Mouse (Mus musculus) left cerebral cortex, postnatal 14 days (tissue): ENCODE data around the gene P2ry6. TPM values are rescaled to one million over a fixed set of nuclear protein-coding genes. Genes with fewer than 3 reads are reported as not detected.
A peak's percentile ranks its signal among the peaks of the same experiment; 100 is the strongest.

Source experiments
- DNase-seq, 2 experiments: peaks; one replicate each; pipeline ENCODE4 v3.0.0; 2021 to 2022; ENCODE audit warnings: low spot score in 2 of 2, mixed read lengths in 1 of 2
- intact Hi-C: fragments of 180-260 bp; cut with DNase I; formaldehyde crosslinking; loops from one replicate; pipeline ENCODE4 v1.15.1; 2025
- total RNA-seq, 2 experiments: library from RNA; stranded (reverse); gene quantifications; 2 replicates each; pipeline ENCODE4 v1.2.3; 2021

Gene P2ry6
- total RNA-seq, 2 experiments from 2014 or later: 4.2 to 4.3 TPM

DNA sequence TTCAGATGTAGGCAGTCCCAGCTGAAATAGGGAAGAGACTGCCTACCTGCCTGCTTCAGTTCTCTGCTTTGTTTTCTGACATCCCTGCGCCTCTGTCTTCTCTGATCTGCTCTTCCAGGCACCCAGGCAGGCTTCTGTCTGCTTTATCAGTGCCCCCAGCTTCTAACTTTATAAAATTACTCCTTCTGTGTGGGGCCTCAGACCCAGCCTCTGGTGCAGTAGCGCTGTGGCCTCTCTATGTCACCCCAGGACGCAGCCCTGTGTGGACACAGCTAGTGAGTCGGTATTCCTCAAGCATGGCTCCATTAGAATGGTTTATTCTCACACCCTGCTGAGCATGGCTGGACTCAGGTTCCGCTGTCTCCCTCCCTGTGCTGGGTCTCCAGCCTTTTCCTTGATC is 24.4 kb downstream of the P2ry6 start:
- intact Hi-C loops: no loop called here
- DNase-seq: no peak

DNA sequence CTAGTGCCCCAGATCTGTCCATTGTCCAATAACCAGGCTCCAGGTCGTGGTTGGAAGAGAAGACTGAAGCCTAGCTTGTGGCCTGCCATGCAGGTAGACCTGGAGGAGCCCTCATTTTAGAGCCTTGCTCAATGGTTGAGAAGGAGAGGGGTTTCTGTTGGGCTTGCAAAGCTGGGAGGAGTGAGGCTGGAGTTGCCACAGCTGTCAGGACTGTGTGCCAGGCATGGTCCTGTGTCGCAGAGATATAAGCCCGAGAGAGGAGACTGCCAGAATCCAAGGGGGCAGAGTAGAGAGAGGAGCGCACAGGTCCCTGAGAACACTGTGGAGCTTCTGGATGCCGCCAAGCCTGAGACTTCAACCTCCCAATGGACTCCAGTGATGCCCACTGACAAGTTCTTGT is 29.7 kb downstream of the P2ry6 start:
- intact Hi-C loops: loop anchor here (10.0 kb wide), 1 partner anchor 110 kb away; no protein-coding TSS in a partner anchor
- no peak for DNase-seq

DNA sequence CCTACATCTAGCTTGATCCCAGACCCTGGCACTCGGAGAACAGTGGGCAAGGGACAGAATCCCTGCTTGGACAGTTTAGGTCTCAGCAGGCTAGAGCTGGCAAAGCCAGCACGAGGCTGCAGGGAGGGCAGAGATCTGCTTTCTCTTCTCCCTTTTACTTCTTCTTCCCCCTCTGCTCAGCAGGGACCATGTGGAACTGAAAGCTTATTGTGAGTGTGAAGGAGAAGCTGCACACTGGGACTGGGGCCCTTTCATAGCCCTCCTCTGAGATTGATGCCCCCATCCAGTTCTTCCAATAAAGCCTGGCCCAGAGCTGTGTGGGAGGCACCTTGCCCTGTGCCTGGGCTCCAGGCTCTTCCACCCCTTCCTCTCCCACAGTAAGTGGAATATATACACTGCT is 30.1 kb downstream of the P2ry6 start:
- no peak for DNase-seq
- intact Hi-C loops: loop anchor here (10.0 kb wide), 1 partner anchor 110 kb away; no protein-coding TSS in a partner anchor

DNA sequence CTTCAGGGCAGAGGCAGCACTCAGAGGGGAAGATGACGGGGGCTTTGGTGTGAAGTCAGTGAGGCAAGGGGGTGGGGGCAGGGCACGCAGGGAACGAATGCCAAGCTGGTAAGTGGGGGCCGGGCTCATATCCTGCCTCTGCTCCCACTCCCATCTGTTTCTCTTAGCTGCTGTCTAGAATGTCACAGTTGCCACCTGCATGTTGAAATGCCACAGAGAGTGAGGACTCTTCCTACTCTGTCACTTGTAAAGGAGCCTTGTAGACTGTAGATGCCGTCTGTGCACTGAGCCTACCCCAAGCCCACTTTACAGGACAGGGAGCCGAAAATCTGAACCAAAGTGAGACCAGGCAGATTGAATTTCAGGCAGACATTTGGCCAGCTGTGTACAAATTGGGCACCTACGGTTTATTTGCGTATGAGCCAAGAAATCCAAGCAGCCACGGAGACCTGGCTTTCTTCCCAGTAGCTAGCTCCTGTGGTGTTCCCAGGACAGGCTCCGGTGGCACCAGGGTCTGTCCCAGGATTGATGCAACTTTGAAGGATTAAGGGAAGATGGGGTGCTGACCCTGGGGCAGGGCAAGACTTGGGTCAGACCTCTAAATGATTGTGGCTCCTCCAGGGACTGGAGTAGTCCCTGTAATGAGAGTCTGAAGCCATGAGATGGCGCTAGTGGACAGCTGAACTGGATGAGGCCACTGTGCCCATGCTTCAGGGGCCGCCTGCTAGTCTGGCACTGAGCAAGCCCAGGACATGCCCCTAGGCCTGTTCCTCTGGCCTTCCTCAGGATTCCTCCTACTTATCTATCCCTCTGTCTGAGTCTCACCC is 31.4 kb downstream of the P2ry6 start:
- intact Hi-C loops: loop anchor here (10.0 kb wide), 1 partner anchor 112 kb away; no protein-coding TSS in a partner anchor
- peak; percentile 71 to 80 for DNase-seq

DNA sequence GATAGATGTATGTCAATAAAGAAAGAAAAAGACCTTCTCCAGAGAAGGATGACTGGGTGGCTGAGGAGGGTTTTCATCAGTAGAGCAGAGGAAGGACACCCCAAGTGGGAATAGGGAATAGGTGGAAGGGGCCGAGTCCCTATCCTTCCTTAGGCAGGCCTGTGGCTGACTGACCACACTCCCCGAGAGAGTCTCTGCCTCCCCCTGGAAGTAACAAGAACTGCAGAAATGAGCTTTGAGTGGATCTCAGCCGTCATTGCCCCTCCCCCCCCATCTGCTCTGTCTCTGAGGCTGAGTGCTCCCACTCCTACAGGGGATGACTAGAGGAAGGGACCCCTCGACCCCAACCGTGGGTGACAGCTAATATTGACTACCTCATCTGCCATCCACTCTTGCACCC is 33.3 kb downstream of the P2ry6 start:
- intact Hi-C loops: loop anchor here (10.0 kb wide), 1 partner anchor 114 kb away; no protein-coding TSS in a partner anchor
- DNase-seq: no peak

DNA sequence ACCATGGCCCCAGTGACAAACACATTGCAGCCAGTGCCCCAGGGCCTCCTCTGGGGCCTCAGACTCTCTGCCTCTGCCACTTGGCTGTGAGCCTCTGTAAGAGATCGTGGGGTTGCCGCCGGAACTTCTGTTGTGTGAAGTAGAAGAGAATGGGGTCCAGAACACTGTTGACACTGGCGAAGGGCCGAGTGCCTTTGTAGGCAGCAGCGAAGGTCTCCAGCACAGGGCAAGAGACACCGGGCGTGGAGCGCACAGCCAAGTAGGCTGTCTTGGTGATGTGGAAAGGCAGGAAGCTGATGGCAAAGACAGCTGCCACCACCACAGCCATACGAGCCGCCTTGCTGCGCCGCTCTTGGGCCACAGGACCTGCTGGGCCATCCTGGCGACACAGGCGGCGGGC is 36.3 kb downstream of the P2ry6 start:
- intact Hi-C loops: no loop called here
- DNase-seq: no peak

DNA sequence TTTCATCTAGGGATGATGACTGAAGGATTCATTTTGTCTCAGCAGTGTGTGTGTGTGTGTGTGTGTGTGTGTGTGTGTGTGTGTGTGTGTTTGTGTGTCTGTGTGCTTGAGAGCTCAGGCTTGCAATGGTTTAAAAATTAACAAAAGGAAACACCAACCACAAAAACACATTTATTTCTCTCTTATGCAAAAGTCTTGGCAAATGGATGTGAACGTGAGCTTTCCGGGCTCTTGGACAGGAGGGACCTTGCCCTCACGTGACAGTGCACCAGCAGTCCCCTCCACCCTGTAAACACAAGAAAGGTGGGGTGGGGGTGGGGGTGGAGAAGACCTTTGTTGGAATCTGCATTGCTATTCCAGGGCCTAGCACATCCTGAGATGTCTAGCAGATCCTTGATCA is 37.0 kb downstream of the P2ry6 start:
- DNase-seq: no peak
- intact Hi-C loops: no loop called here

DNA sequence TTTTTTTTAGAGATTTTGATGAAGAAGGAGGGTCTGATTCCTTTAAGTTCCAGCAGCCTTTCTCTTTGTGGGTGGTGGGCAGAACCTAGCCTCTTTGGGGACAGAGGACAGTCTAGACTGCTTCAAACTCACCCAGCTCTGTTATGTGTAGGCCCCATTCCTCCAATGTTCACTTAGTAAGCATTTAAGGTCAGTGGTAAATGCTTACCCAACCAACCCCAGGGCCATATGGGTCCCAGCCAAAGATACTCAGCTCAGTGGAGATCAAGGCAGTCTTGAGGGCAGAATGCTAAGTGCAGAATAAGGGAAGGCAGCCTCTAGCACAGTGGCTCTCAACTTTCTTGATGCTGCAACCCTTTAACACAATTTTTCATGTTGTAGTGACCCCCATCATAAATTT is 40.9 kb downstream of the P2ry6 start:
- intact Hi-C loops: no loop called here
- DNase-seq: no peak

DNA sequence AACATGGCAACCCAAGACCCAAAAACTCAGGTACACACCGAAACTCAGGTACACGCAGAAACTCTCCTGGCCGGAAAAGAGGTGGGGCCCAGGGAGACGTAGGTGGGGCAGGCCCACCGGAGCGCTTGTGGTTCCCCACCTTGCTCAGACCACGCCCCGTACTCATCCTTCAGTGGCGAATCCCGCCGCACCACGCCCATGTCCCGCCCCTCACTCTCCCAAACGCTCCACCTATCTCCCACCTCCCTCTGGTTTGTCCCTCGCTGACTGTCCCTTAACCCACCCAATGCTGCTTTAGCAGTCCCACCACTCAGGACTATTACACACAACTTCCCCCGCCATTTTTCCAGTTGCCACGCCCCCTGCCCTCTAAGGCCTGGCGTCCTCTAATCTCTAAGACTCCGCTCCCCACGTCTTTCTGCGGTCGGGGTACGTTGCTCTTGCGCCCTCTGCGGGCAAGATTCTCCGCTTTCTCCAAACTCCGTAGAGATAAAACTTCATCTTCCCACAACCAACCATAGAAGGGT is 41.9 kb downstream of the P2ry6 start:
- intact Hi-C loops: loop anchor here (1.0 kb wide), 1 partner anchor 25 kb away; no protein-coding TSS in a partner anchor
- DNase-seq: peak; percentile 74 to 78

DNA sequence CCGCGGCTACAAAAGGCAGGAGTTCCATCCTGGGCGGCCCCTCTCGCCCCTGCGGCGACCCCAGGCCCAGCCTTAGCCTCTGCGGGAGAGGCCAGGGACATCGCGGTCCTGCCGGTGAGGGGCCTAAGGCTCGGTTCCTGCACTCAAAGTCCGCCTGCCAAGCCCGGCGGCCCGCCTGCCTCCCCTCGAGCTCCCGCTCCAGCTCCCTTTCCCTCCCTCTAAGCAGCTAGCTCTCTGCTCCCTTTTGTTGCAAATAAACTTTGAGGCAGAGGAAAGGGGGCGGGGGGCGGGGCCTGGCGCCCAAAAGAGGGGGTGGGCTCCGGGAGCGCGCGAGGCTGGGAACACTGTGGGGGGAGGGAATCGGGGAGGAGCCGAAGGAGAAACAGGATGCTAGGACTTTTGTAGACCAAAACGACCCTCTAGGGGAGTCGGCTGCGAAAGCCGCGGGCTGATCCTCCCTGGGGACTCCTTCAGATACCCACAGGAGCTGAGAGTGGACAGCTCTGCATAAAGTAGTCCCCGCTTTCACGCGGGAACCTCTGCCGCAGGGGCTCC is 42.4 kb downstream of the P2ry6 start, which contains the start of gene Arhgef17:
Arhgef17 (minus strand) TSS at position 182 of the 555 bp plus-strand sequence.
- intact Hi-C loops: loop anchor here (1.0 kb wide), 1 partner anchor 25 kb away; no protein-coding TSS in a partner anchor
- no peak for DNase-seq

DNA sequence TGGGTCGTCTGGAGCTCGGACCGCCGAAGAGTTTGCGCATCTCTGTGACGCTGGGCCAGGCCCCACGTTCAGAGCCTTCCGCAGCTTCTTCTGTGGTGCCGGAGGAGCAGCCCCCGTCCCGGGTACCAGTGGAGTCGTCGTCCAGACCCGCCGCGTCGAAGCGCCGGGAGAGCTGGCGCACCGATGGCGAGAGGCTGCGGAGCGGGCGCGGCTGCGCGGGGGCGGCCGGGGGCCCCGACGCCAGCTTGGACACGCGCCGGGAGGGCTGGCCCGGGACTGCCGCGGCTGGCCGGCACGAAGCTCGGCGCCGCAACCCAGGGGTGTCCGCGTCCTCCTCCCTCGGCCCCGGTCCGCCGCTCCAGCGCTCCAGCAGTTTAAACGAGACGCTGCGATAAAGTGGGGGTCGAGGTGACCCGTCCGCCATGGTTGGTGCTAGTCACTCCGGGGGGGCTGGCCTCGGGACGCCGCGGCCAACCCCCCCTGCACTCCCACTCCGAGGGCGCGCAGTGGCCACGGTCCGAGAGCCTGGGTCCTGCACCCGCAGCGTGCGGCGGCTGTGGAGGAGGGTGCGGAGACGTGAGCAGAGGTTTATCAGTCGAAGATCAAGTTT is 43.0 kb downstream of the P2ry6 start:
- intact Hi-C loops: no loop called here
- no peak for DNase-seq

DNA sequence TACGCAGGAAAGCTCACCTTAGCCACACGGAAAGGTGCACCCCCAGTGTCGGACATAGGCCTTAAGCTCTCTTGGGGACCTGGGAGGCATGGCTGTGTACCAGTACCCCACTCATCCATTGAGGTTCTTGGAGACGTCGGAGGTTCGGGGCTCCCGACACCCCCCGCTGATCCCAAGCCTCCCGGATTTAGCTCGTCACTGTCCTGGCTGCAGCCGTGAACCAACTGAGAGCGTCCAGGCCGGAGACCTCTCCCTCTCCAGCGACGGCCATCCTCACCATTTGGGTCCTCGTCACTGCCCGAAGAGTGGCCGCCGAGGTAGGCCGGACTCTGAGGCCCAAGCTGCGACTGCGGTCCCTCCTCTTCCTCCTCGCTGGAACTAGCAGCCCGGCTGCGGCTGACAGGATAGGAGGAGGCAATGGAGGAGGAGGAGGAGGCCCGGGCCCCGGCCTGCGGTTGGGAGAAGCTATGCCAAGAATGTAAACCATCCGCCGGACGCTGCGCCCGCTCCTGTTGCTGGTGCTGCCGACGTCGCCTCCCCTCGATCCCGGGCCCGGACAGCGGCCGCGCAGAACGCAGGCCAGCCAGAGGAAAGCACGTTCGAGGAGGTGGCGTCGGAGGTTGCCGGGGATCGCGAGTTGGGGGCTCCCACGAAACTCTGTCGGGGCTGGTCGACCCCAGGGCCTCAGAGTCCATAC is 43.7 kb downstream of the P2ry6 start:
- DNase-seq: no peak
- intact Hi-C loops: no loop called here

DNA sequence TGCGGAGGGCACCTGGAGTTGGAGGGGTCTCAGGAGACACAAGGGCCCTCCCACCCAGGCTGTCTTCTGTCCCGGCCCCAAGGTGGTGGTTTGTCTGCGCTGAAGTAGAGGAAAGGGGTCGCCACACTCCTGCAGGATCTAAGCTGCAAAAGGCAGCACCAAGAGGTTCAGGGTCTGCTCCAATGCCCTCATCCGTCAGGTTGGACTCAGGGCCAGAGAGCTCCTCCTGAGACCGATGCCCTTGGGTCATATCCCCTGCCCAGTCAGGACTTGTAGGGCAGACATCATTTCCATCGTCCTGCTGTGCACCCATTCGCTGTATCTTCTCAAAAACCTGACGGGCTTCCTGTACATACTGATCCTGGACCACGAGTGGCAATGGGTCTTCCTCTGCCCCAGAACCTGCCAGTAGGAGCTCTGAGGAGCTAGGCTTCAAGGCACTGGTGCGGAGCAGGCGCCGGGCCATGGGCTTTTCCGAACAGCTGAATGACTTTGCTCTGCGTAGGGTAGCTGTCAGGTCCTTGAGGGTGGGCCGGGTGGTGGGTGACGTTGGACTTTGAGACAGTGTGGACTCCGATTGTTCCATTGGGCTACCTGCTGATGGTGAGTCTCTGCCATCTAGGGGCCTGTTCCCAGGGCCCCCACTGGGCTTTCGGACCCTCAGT is 44.7 kb downstream of the P2ry6 start:
- intact Hi-C loops: no loop called here
- no peak for DNase-seq

DNA sequence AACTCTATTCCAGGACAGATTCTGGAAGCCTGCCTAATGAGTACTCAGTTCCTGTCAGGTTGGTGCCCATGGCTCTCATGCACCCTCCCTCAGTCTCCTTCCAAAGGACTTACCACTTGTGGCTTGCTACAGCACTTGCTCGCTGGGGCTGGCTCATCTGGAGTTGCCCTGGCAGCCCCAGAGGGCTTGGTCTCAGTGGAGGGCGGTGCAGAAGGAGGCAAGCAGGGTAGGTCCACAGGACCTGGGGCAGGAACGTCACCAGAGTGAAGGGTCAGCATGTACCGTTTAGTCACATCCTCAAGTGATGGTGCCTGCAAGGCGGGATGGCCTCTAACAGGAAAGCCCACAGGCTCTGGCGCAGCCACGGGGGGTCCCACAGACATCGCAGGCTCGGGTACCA is 46.0 kb downstream of the P2ry6 start:
- intact Hi-C loops: no loop called here
- no peak for DNase-seq

DNA sequence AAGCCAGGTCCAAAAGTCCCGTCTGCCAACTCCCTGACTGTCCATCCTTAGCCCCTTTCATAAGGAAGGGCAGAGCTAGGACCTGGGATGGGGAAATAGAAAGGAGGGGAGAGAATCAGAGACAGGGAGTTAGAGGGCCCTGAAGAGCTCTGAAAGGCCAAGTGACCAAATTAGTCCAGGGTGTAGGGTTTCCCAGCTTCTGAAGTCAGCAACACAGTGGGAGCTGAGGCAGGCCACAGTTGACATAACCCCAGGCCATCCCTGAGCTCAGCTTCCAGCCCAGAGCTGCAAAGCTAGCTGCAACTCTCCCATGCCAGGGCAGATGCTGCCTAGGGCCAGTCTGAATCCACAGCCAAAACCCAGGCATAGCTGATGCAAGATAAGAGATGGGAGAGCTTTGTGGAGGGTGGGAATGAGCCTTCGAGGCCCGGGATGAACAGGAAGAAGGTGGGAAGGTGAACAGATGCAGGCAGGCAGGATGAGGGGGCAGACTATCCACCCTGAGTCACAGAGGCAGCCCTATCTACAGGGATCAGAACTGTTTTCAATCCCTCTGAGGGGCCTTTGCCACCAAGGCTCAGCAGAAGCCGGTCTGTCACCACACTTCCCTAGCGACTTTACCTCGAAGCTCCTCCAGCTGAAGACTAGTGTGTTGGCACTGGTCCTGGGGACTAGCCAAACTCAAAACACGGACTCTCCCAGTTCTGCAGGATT is 47.0 kb downstream of the P2ry6 start:
- no peak for DNase-seq
- intact Hi-C loops: no loop called here

DNA sequence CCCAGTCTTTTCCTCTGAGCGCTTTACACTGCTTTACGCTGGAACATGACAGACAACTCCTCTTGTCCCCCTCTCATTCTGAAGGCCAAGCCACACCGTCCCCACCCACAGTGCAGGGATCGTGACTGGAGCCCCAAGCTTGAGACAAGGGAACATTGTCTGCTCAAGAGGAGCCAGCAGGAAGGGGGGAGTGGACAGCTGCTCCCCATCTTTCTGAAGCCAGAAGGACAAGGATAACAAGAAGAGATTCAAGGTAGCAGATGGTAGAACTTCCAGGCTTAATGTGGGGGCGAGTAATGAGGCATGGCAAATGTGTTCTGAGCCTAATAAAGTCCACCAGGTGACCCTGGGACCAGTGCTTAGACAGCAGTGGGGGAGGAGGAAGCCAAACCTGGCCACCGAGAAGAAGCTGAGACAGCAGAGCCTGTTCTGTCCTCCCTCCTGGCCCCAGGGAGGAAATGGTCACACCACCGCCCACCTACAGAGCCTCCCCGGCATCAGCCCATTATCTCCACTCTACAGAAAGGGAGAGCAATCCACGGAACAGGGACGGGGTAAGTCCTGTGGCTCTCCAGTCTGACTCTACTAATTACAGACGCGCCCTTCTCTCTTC is 48.0 kb downstream of the P2ry6 start:
- DNase-seq: peak in 1 of 2 experiments; percentile 48
- intact Hi-C loops: no loop called here

DNA sequence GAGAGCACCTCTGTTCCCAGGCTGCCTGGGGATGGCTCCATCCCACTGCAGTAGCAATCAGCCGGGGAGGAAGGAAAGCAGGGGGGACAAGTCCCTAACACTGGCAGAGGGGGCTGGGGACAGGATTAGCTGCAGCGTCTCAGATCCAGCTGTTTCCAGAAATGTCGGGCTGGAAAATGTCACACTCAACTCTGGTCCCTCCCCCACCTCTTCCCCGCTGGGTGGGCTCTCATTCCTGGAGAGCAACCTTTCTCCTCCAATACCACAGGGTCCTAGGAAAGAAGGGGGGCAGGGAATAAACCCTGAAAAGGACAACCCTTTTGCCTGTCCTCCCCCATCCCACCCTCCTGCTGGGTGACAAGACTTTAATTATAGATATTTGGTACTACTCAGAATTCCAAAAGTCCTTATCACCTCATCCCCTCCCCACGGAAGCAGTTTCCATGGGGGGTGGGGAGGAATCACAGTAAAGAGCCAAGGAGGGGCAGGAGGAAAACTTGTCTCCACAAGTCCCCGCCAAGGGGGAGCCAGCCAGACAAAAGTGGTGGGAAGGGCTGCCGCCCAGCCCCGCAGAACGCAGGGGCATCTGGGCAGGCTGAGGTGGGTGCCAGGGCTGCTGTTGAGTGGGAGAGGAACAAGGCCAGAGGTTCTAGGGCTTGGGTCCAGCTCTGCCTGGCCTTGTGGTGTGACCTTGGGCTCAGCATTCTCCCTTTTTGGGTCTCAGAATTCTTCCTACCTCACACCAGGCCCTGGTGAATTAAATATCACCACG is 49.6 kb downstream of the P2ry6 start:
- DNase-seq: no peak
- intact Hi-C loops: no loop called here
